In the genomic region with DNA sequence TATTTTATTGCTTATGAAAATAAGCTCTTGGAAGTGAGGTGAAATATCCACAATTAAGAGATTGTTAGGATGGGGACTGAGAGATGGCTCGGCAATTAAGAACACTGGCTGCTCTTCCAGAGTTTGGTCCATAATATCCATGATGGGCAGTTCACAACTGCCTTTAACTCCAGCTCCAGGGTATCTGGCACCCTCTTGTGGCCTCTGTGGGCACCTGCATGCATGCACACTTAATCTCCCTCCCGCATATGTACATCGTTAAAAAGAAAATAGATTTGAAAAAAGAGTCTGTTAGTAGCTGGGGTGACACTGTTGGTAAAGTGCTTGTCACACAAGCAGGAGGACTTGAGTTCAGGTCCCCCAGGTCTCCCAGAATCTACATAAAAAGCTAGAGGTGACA, we compare ENCODE assay signal across 8 mouse cellular contexts. TPM values are rescaled to one million over a fixed set of nuclear protein-coding genes. Genes with fewer than 3 reads are reported as not detected.
A peak's percentile ranks its signal among the peaks of the same experiment; 100 is the strongest.
DNase-seq lines count a peak whose midpoint lies in the region; ATAC-seq lines count a peak whose summit lies in the region.

No protein-coding gene starts in this region.

- no peaks in the 10 kb centered on the region for H3K9me3 ChIP-seq in neural tube, embryonic 15.5 days (replicated peaks)
- H3K9me3 ChIP-seq in hindbrain, embryonic 14.5 days (ENCODE audit: control insufficient read depth, low read length): no peaks in the 10 kb centered on the region

- no peak overlapping the region for H3K4me2 ChIP-seq in neural tube, embryonic 15.5 days
- H3K4me2 ChIP-seq in hindbrain, embryonic 14.5 days (replicated peaks): no peak overlapping the region

- intact Hi-C loops in left cerebral cortex, postnatal 10 days (cut with DNase I): loop anchor here (5.0 kb wide), 2 partner anchors 37 to 182 kb away; no protein-coding TSS in a partner anchor

- H3K4me3 ChIP-seq in neural tube, embryonic 15.5 days (replicated peaks): no peak overlapping the region
- no peak overlapping the region for H3K4me3 ChIP-seq in hindbrain, embryonic 14.5 days (replicated peaks; ENCODE audit: low read length)

- H3K9ac ChIP-seq in neural tube, embryonic 15.5 days (replicated peaks): no peak overlapping the region
- H3K9ac ChIP-seq in hindbrain, embryonic 14.5 days: no peak overlapping the region

- no peak; the same call in 1 of the 2 replicates for ATAC-seq in neural tube, embryonic 15.5 days (ENCODE audit: low FRiP score)
- ATAC-seq in hindbrain, embryonic 14.5 days (ENCODE audit: low FRiP score): no peak

- H3K27ac ChIP-seq in neural tube, embryonic 15.5 days (replicated peaks): no peak overlapping the region
- no peak overlapping the region for H3K27ac ChIP-seq in hindbrain, embryonic 14.5 days

- 20% methylated on average over 3 of the region's 3 CpGs for WGBS in neural tube, embryonic 15.5 days
- 10% methylated on average over 3 of the region's 3 CpGs for WGBS in hindbrain, embryonic 14.5 days

- no peaks in the 10 kb centered on the region for H3K4me1 ChIP-seq in neural tube, embryonic 15.5 days
- H3K4me1 ChIP-seq in hindbrain, embryonic 14.5 days (replicated peaks; ENCODE audit: control insufficient read depth, insufficient read depth, low read length): no peaks in the 10 kb centered on the region

- DNase-seq in neural tube, embryonic 10.5 days (ENCODE audit: extremely low spot score, low spot score): peak; percentile 37
- DNase-seq in adrenal gland, adult 18-20 months (ENCODE audit: low spot score in 2 of 2): peak; percentile 36
- DNase-seq in embryo, embryonic 11.5 days (ENCODE audit: low read depth, low spot score): peak; percentile 17
- DNase-seq in hindbrain, embryonic 14.5 days (ENCODE audit: low spot score): peak; percentile 55
- peak; percentile 8 to 30 for DNase-seq in left cerebral cortex, postnatal 10 days (ENCODE audit: extremely low spot score in 1 of 2, low spot score in 2 of 2)
- DNase-seq in naive thymus-derived CD4-positive, alpha-beta T cell, adult 2 months (ENCODE audit: low read depth): peak; percentile 55
- DNase-seq in thymus, postnatal 14 days: peak; percentile 39

- H3K27me3 ChIP-seq in neural tube, embryonic 15.5 days (replicated peaks): no peaks in the 10 kb centered on the region
- H3K27me3 ChIP-seq in hindbrain, embryonic 14.5 days (ENCODE audit: control insufficient read depth, insufficient read depth, low read length): no peaks in the 10 kb centered on the region

- H3K36me3 ChIP-seq in neural tube, embryonic 15.5 days: no peaks in the 10 kb centered on the region
- H3K36me3 ChIP-seq in hindbrain, embryonic 14.5 days (replicated peaks; ENCODE audit: control insufficient read depth, insufficient read depth): no peaks in the 10 kb centered on the region

RNA-seq across cellular contexts. Expression of gene Mbtps2, which starts 45.8 kb away (rescaled TPM):
- 29.9 and 30.3 TPM in 2 replicates for polyA plus RNA-seq in neural tube, embryonic 15.5 days (2015; fragmentation: Nextera tagmentation; extraction: Ambion mirVana)
- total RNA-seq in adrenal gland, adult 18-20 months (2021): 10 to 100 TPM; 14.3 to 24.8 TPM
- polyA plus RNA-seq in hindbrain, embryonic 14.5 days (2014; fragmentation: Nextera tagmentation; extraction: Ambion mirVana): 35.7 and 39.3 TPM in 2 replicates
- 10 to 100 TPM; 34.5 to 40.8 TPM for total RNA-seq in left cerebral cortex, postnatal 10 days (2021)

RNA-seq across cellular contexts. Expression of gene Smpx, which starts 54.4 kb away (rescaled TPM):
- polyA plus RNA-seq in neural tube, embryonic 15.5 days (2015; fragmentation: Nextera tagmentation; extraction: Ambion mirVana): 2.9 and 4.5 TPM in 2 replicates
- total RNA-seq in adrenal gland, adult 18-20 months (2021): 10 to 100 TPM; 20.9 to 26.9 TPM
- polyA plus RNA-seq in hindbrain, embryonic 14.5 days (2014; fragmentation: Nextera tagmentation; extraction: Ambion mirVana): not detected in 2 replicates
- total RNA-seq in left cerebral cortex, postnatal 10 days (2021): not detected

Comparison
In these comparisons a context has a peak if more than half of its experiments do, and no peak if none do; other contexts are left out.
1. RNA of gene Smpx, which starts 54.4 kb away (total RNA-seq): 20.9 to 26.9 TPM in adrenal gland, adult 18-20 months; not detected in left cerebral cortex, postnatal 10 days; every median in the first group is over 10 times any median in the second.
2. Peak in every context shown above with its lines, with median percentiles within 50 percentile points of each other: DNase-seq.